Mouse (Mus musculus) 416B (cell line): Measurements from ENCODE around the gene Htr2c.

Experiments used
- DNase-seq: peaks from one replicate; pipeline ENCODE4 v3.0.0; 2011; ENCODE audit warnings: low read depth

Gene Htr2c

GRCm38 (mm10) chrX:146962258-146962913 lies at the start of gene Htr2c:
Gene Htr2c (plus strand): TSS chrX:146962513.
- DNase-seq, result no peak

- DNase-seq, result no peak
Measured at GRCm38 (mm10) chrX:146928251-146928650, 34.1 kb upstream of the Htr2c start.

GRCm38 (mm10) chrX:146936332-146936731 lies 26.0 kb upstream of the Htr2c start:
- no peak for DNase-seq

DNA sequence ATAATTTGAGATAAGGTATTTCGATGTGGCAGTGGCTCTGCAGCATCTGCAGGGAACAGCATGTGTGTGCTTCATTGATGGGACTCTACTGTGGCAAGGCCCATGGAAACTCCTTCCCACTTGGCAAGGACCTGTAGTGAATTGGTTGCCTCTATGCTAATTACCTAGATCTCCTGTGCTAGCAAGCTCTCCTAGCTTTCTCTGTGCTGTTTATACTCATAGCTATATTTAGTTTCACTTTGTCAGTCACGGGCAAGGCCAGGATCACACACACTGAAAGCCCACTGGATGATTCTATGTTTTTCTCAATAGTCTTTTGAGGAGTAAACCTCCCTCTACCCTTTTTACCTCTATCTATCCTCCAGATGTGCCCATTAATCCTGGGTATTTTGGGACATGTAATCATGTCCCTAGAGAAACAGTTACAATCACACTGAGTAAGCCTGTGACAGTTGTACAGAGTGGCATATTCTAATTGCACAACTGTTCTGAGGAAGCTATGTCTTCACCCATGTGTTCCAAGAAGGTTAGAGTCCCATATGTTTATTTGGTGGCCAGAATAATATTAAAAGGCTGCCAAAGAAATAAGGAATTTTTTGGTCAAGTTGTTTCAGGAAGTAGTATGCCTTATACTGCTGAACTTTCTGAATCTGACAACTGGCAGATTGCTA lies 16.0 kb upstream of the Htr2c start:
- DNase-seq, result peak; percentile 26

GRCm38 (mm10) chrX:146946996-146947395 lies 15.3 kb upstream of the Htr2c start:
- DNase-seq, result peak; percentile 18

DNA sequence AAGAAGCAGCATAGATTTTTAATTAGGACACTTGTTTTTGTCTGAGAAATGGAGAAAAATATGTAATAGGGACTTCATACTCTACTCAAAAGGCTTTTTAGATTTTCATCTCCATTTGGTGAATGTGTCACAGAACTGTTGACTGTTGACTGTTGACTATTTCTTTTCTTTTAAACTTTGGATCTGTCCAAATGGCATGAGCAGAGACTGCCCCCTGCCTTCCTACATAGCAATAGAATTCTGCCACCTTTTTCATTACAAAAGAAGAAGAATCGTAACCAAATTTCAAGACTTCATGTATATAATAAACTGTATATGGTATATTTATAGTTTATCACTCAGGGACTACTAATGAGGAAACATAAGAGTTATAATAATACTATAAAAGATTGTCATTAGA lies 3.7 kb upstream of the Htr2c start:
- DNase-seq, result no peak

- DNase-seq, result no peak
Measured at GRCm38 (mm10) chrX:146959960-146960359, 2.4 kb upstream of the Htr2c start.

GRCm38 (mm10) chrX:146962914-146963547 lies 718 bp downstream of the Htr2c start:
- DNase-seq, result no peak

- peak; percentile 6 for DNase-seq
Measured at GRCm38 (mm10) chrX:146979931-146980330, 17.6 kb downstream of the Htr2c start.

DNA sequence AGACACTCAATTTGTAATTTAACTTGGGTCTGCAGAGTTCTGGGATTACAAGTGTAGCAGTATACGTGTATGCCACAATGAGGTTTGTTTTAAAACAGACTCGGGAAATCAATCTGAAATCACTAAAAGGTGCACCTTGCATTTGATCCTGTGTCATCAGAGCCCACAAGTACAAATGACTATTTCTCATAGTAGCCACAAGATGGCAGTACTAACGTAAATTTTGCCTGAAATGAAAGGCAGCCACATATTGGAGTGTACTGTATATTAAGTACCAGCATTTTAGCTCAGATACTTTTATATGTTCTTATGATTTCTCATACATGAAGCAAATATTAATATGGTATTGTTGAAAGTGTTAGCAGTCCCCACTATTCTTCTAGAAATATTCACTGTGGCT lies 93.4 kb downstream of the Htr2c start:
- peak; percentile 45 for DNase-seq

DNA sequence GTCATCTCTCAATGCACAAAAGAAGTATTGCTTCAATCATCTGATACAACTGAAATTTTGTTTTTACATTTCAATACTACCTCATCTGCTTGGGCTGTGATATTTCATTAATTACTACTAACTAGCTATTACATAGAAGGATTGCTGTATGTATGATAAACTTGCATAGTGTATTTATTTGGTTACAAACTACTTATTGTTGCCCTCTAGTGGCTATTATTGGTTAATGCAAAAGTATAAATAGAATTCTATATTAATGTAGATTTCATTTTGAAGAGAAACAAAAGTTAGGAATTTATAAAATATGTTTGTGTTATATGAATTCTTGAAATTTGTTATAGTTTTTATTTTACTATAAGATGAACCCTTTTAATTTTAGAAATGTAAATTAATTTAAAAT lies 109.3 kb downstream of the Htr2c start:
- DNase-seq, result peak; percentile 8

GRCm38 (mm10) chrX:147119155-147119554 lies 156.8 kb downstream of the Htr2c start:
- peak; percentile 41 for DNase-seq

DNA sequence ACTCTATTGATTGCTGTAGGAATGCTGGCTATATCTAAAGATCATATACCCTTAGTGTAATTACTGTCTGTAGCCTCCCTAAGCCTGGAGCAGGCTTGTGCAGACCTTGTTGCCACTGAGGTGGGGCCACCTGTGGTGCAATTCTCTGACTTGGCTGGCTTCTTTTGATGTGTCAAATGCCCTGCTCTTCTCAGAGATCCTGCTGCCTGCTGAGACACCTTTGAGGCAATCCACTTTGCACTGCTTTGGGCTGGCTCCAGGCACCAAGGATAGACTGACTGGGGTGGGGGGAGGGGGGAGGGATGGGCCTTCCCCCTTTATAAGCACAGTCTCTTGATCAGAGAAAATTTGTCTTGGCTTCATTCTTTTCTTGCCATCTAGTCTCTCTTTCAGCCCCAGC lies 252.9 kb downstream of the Htr2c start:
- DNase-seq, result no peak

DNA sequence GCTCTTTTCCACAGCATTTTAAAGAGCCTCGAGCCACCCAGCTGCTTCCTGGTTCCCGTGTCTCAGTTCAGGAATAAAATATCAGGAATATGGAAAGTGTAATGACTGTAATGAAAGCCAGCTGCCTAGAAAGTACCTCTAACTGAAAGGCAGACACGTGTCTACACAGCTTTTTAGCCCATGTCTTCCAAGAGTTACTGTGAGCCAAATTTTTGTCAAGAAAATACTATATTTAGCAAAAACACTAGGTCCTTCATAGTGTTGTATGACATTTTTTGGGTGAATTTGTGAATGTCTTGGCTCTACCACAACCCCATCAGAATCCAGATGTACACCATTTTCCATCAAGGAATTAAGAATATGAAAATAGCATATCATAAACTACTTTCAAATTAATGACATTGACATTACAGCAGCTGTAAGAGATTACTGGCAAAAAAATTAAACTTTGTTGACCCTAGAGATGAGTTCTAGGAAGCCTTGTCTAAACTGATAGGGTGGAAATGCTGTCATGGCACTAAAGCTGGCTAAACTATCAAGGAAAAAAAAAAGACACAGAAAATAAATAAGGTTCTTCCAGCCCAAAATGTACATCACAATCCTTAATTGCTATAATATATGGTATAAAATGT lies 255.2 kb downstream of the Htr2c start:
- DNase-seq, result no peak

GRCm38 (mm10) chrX:147238806-147239542 lies 276.7 kb downstream of the Htr2c start:
- DNase-seq, result no peak
